In the genomic region with DNA sequence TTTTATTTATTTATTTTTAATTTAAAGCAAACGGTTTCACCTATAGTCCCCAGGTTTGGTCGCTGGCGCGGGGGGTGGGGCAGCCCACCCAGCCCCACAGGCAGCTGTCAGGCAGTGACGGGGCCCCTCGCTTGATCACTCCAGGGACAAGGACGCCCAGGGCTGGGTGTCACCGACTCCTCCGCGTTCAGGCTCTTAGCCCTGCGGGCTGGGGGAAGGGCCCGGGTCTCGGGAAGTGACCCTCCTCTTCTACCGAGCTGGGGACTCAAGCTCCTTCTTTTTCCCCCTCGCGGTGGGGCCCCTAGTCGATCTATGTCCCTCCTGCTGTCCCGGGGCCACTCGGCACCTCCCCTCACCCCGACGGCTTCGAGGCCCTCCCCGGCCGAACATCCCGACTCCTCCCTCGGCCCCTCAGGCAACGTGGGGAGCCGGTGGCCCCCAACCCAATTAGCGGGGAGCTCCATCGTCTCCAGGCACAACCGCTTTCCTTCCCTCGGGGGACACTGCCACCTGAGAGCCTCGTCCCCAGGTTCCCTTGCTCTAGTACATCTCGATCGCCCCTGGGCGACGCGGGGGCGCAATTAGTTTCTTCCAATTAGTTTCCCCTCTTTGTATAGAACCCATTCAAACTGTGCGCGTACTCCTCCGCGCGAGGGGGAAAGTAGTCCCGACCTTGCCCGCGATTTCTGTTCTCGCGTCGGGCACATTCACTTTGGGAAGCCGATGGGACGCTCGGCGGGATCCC, we compare ENCODE assay signal across 8 mouse cellular contexts. TPM values are rescaled to one million over a fixed set of nuclear protein-coding genes. Genes with fewer than 3 reads are reported as not detected.
DNase-seq lines count a peak whose midpoint lies in the region; ATAC-seq lines count a peak whose summit lies in the region.

No protein-coding gene starts in this region.

- H3K4me3 ChIP-seq in embryonic facial prominence, embryonic 14.5 days (ENCODE audit: low read depth, low read length): peak overlapping the region; percentile 100
- H3K4me3 ChIP-seq in heart, embryonic 11.5 days (ENCODE audit: low read depth, low read length): peak overlapping the region; percentile 98
- peak overlapping the region; percentile 95 for H3K4me3 ChIP-seq in neural tube, embryonic 13.5 days

- H3K27me3 ChIP-seq in embryonic facial prominence, embryonic 14.5 days (replicated peaks; ENCODE audit: control insufficient read depth, insufficient read depth, low read length): no peaks in the 10 kb centered on the region
- H3K27me3 ChIP-seq in heart, embryonic 11.5 days (ENCODE audit: control insufficient read depth, insufficient read depth, low read length): no peaks in the 10 kb centered on the region
- no peaks in the 10 kb centered on the region for H3K27me3 ChIP-seq in neural tube, embryonic 13.5 days

- ATAC-seq in CD4-positive, CD25-positive, alpha-beta regulatory T cell, adult 4 months: peak; percentile 3
- peak; percentile 64 for ATAC-seq in embryonic facial prominence, embryonic 14.5 days (ENCODE audit: low read depth)
- ATAC-seq in heart, embryonic 11.5 days (replicated peaks; ENCODE audit: insufficient number of reproducible peaks, low FRiP score, low TSS enrichment): peak; percentile 62
- peak; percentile 73 for ATAC-seq in neural tube, embryonic 13.5 days (ENCODE audit: low read depth)

- H3K4me1 ChIP-seq in embryonic facial prominence, embryonic 14.5 days (ENCODE audit: control insufficient read depth, insufficient read depth, low read length): peaks cover 20% of the 10 kb centered on the region; the same call in 1 of the 2 replicates
- peaks cover 27% of the 10 kb centered on the region for H3K4me1 ChIP-seq in heart, embryonic 11.5 days (ENCODE audit: control insufficient read depth, insufficient read depth, low read length)
- peaks cover 25% of the 10 kb centered on the region for H3K4me1 ChIP-seq in neural tube, embryonic 13.5 days (replicated peaks)

- peaks cover 10% of the 10 kb centered on the region for H3K36me3 ChIP-seq in embryonic facial prominence, embryonic 14.5 days (ENCODE audit: control insufficient read depth, insufficient read depth, low read length)
- peaks cover 3% of the 10 kb centered on the region; the same call in 1 of the 2 replicates for H3K36me3 ChIP-seq in heart, embryonic 11.5 days (ENCODE audit: control insufficient read depth, insufficient read depth, low read length)
- peaks cover 8% of the 10 kb centered on the region; the same call in 1 of the 2 replicates for H3K36me3 ChIP-seq in neural tube, embryonic 13.5 days

- peak overlapping the region; percentile 99 for H3K27ac ChIP-seq in embryonic facial prominence, embryonic 14.5 days (replicated peaks; ENCODE audit: low read depth, low read length)
- H3K27ac ChIP-seq in heart, embryonic 11.5 days (ENCODE audit: low read depth, low read length): peak overlapping the region; percentile 99
- peak overlapping the region; percentile 99 for H3K27ac ChIP-seq in neural tube, embryonic 13.5 days (replicated peaks)

- no peaks in the 10 kb centered on the region for H3K9me3 ChIP-seq in embryonic facial prominence, embryonic 14.5 days (ENCODE audit: control insufficient read depth, low read length)
- H3K9me3 ChIP-seq in heart, embryonic 11.5 days (replicated peaks; ENCODE audit: control insufficient read depth, low read length): no peaks in the 10 kb centered on the region
- H3K9me3 ChIP-seq in neural tube, embryonic 13.5 days: no peaks in the 10 kb centered on the region

- peak overlapping the region; percentile 92 for H3K4me2 ChIP-seq in embryonic facial prominence, embryonic 14.5 days (ENCODE audit: low read depth, low read length)
- peak overlapping the region; percentile 94 for H3K4me2 ChIP-seq in heart, embryonic 11.5 days
- H3K4me2 ChIP-seq in neural tube, embryonic 13.5 days: peak overlapping the region; percentile 82

- H3K9ac ChIP-seq in embryonic facial prominence, embryonic 14.5 days (ENCODE audit: low read depth, low read length): peak overlapping the region; percentile 87
- H3K9ac ChIP-seq in heart, embryonic 11.5 days (ENCODE audit: low read depth, low read length): peak overlapping the region; percentile 93
- H3K9ac ChIP-seq in neural tube, embryonic 13.5 days: peak overlapping the region; percentile 87

- DNase-seq in adrenal gland, postnatal 14 days: peak; percentile 82
- peak; percentile 84 for DNase-seq in embryonic facial prominence, embryonic 14.5 days (ENCODE audit: low spot score)
- peak; percentile 72 to 80 for DNase-seq in kidney, postnatal 25 days
- peak; percentile 43 to 51 for DNase-seq in lung, adult 18-20 months
- peak; percentile 70 for DNase-seq in testis, postnatal 14 days (ENCODE audit: low spot score)

- WGBS in embryonic facial prominence, embryonic 14.5 days: under 1% methylated on average over 50 of the region's 54 CpGs
- WGBS in heart, embryonic 11.5 days (ENCODE audit: insufficient replicate concordance): under 1% methylated on average over 53 of the region's 54 CpGs
- under 1% methylated on average over 54 of the region's 54 CpGs for WGBS in neural tube, embryonic 13.5 days

RNA-seq across cellular contexts. Expression of gene Rcor1, which starts 0.7 kb away (rescaled TPM):
- polyA plus RNA-seq in CD4-positive, CD25-positive, alpha-beta regulatory T cell, adult 4 months (2017; shearing (Covaris generic)): 10 to 100 TPM; 11.7 to 16.0 TPM
- total RNA-seq in adrenal gland, postnatal 14 days (2021): 46.4 and 48.0 TPM in 2 replicates
- 16.8 and 18.0 TPM in 2 replicates for polyA plus RNA-seq in embryonic facial prominence, embryonic 14.5 days (2014; fragmentation: Nextera tagmentation; extraction: Ambion mirVana)
- polyA plus RNA-seq in heart, embryonic 11.5 days (2014; fragmentation: Nextera tagmentation; extraction: Ambion mirVana): 11.9 TPM in 2 replicates
- 5.8 and 6.8 TPM in 2 replicates for polyA plus RNA-seq in neural tube, embryonic 13.5 days (2015; fragmentation: Nextera tagmentation; extraction: Ambion mirVana)

RNA-seq across cellular contexts. Expression of gene Ankrd9, which starts 59.6 kb away (rescaled TPM):
- polyA plus RNA-seq in CD4-positive, CD25-positive, alpha-beta regulatory T cell, adult 4 months (2017; shearing (Covaris generic)): 1 to 10 TPM in 1 of 2 experiments, under 1 TPM in 1; 0.32 to 1.2 TPM
- 52.5 and 55.7 TPM in 2 replicates for total RNA-seq in adrenal gland, postnatal 14 days (2021)
- polyA plus RNA-seq in embryonic facial prominence, embryonic 14.5 days (2014; fragmentation: Nextera tagmentation; extraction: Ambion mirVana): 11.1 and 13.2 TPM in 2 replicates
- polyA plus RNA-seq in heart, embryonic 11.5 days (2014; fragmentation: Nextera tagmentation; extraction: Ambion mirVana): 11.4 and 14.5 TPM in 2 replicates
- 7.2 and 7.8 TPM in 2 replicates for polyA plus RNA-seq in neural tube, embryonic 13.5 days (2015; fragmentation: Nextera tagmentation; extraction: Ambion mirVana)

Comparison
In these comparisons a context has a peak if more than half of its experiments do, and no peak if none do; other contexts are left out.
1. Peak in every context shown above with its lines: DNase-seq, ATAC-seq, H3K4me3 ChIP-seq and H3K27ac ChIP-seq.
2. ATAC-seq: peak in every context shown above with its lines; median percentile 73 in neural tube, embryonic 13.5 days; 64 in embryonic facial prominence, embryonic 14.5 days; 62 in heart, embryonic 11.5 days; 3 in CD4-positive, CD25-positive, alpha-beta regulatory T cell, adult 4 months.